Mouse (Mus musculus): Measurements from ENCODE around the gene Abcg2.

Gene Abcg2

GRCm38 (mm10) chr6:58639391-58639790, 55.1 kb downstream of the Abcg2 start:
- no peak for DNase-seq

- DNase-seq = peak; percentile 77
These were observed 56.2 kb downstream of the Abcg2 start for GRCm38 (mm10) chr6:58640333-58641018.

GRCm38 (mm10) chr6:58641056-58641799, 56.9 kb downstream of the Abcg2 start:
- DNase-seq = no peak

GRCm38 (mm10) chr6:58642191-58642590, 57.9 kb downstream of the Abcg2 start:
- DNase-seq = no peak

- DNase-seq = no peak
These were observed 60.3 kb downstream of the Abcg2 start for GRCm38 (mm10) chr6:58644586-58644985.

- no peak for DNase-seq
These were observed 63.9 kb downstream of the Abcg2 start for GRCm38 (mm10) chr6:58648100-58648749.

GRCm38 (mm10) chr6:58650136-58650535, 65.8 kb downstream of the Abcg2 start:
- DNase-seq = no peak

- DNase-seq = no peak
These were observed 66.7 kb downstream of the Abcg2 start for GRCm38 (mm10) chr6:58651038-58651437.

- DNase-seq = no peak
These were observed 76.7 kb downstream of the Abcg2 start for GRCm38 (mm10) chr6:58660951-58661575.

GRCm38 (mm10) chr6:58677802-58678201, 93.5 kb downstream of the Abcg2 start:
- DNase-seq = no peak

- no peak for DNase-seq
These were observed 94.2 kb downstream of the Abcg2 start for GRCm38 (mm10) chr6:58678530-58678929.

GRCm38 (mm10) chr6:58691584-58691983, 107.3 kb downstream of the Abcg2 start:
- DNase-seq = peak; percentile 7

- no peak for DNase-seq
These were observed 109.9 kb downstream of the Abcg2 start for GRCm38 (mm10) chr6:58694257-58694656.

- DNase-seq = no peak
These were observed 110.4 kb downstream of the Abcg2 start for GRCm38 (mm10) chr6:58694765-58695164.

- DNase-seq = no peak
These were observed 126.0 kb downstream of the Abcg2 start for GRCm38 (mm10) chr6:58710369-58710768.

GRCm38 (mm10) chr6:58711909-58712308, 127.6 kb downstream of the Abcg2 start:
- DNase-seq = no peak

GRCm38 (mm10) chr6:58733851-58734250, 149.5 kb downstream of the Abcg2 start:
- no peak for DNase-seq

- no peak for DNase-seq
These were observed 150.8 kb downstream of the Abcg2 start for GRCm38 (mm10) chr6:58735090-58735489.

Data from lung, postnatal 10 days (tissue).